Mouse (Mus musculus) adrenal gland, postnatal 4 days (tissue): Measurements from ENCODE around the gene Cyp1a2. TPM values are rescaled to one million over a fixed set of nuclear protein-coding genes. Genes with fewer than 3 reads are reported as not detected.

Experiments
- DNase-seq, 2 experiments: peaks; one replicate each; pipeline ENCODE4 v3.0.0; 2021 to 2022; ENCODE audit warnings: low spot score in 2 of 2, mixed read lengths in 2 of 2
- total RNA-seq, 2 experiments: library from RNA; stranded (reverse); gene quantifications; 2 replicates each; pipeline ENCODE4 v1.2.3; 2021

Cyp1a2 gene
- total RNA-seq, 2 experiments from 2014 or later, result 8.7 TPM; not detected in 1

GRCm38 (mm10) chr9:57647286-57648108 lies 36.0 kb downstream of the Cyp1a2 start:
- DNase-seq, result no peak

- DNase-seq, result no peak
These were observed 36.9 kb downstream of the Cyp1a2 start for GRCm38 (mm10) chr9:57646551-57647103.

- DNase-seq, result peak; percentile 84 to 99
These were observed 38.3 kb downstream of the Cyp1a2 start for GRCm38 (mm10) chr9:57644944-57645893.

- DNase-seq, result no peak
These were observed 39.0 kb downstream of the Cyp1a2 start for GRCm38 (mm10) chr9:57644442-57644943.

GRCm38 (mm10) chr9:57643856-57644180 lies 39.7 kb downstream of the Cyp1a2 start:
- no peak for DNase-seq

GRCm38 (mm10) chr9:57643169-57643855 lies 40.2 kb downstream of the Cyp1a2 start:
- no peak for DNase-seq

GRCm38 (mm10) chr9:57641775-57642550 lies 41.5 kb downstream of the Cyp1a2 start:
- DNase-seq, result no peak

GRCm38 (mm10) chr9:57641022-57641421 lies 42.5 kb downstream of the Cyp1a2 start:
- no peak for DNase-seq

GRCm38 (mm10) chr9:57640384-57640783 lies 43.1 kb downstream of the Cyp1a2 start:
- no peak for DNase-seq

- DNase-seq, result no peak
These were observed 43.7 kb downstream of the Cyp1a2 start for GRCm38 (mm10) chr9:57639661-57640328.

- no peak for DNase-seq
These were observed 44.6 kb downstream of the Cyp1a2 start for GRCm38 (mm10) chr9:57638651-57639459.

- no peak for DNase-seq
These were observed 45.7 kb downstream of the Cyp1a2 start for GRCm38 (mm10) chr9:57637741-57638322.

GRCm38 (mm10) chr9:57637272-57637671 lies 46.2 kb downstream of the Cyp1a2 start:
- DNase-seq, result no peak

- no peak for DNase-seq
These were observed 50.0 kb downstream of the Cyp1a2 start for GRCm38 (mm10) chr9:57633481-57634024.

GRCm38 (mm10) chr9:57629118-57629874 lies 54.2 kb downstream of the Cyp1a2 start:
- DNase-seq, result peak; percentile 70 to 74

- no peak for DNase-seq
These were observed 54.8 kb downstream of the Cyp1a2 start for GRCm38 (mm10) chr9:57628717-57629116.

GRCm38 (mm10) chr9:57627892-57628291 lies 55.6 kb downstream of the Cyp1a2 start:
- no peak for DNase-seq
